Mouse (Mus musculus) kidney, adult 2 months (tissue): Measurements from ENCODE around the gene Myh7b.

Source experiments
- CTCF ChIP-seq: fragments of 200-500 bp; conservative IDR thresholded peaks from 2 replicates; pipeline ENCODE4 v1.5.1; 2011; ENCODE audit warnings: low read depth, mild to moderate bottlenecking, control low read depth, low read length, moderate library complexity, mixed read lengths; ENCODE audit not compliant: insufficient read depth, insufficient read length
- POLR2A ChIP-seq: fragments of 200-500 bp; IDR thresholded peaks from one replicate; pipeline ENCODE4 v1.6.1; 2011; ENCODE audit warnings: low read depth, low read length, control low read depth

DNA sequence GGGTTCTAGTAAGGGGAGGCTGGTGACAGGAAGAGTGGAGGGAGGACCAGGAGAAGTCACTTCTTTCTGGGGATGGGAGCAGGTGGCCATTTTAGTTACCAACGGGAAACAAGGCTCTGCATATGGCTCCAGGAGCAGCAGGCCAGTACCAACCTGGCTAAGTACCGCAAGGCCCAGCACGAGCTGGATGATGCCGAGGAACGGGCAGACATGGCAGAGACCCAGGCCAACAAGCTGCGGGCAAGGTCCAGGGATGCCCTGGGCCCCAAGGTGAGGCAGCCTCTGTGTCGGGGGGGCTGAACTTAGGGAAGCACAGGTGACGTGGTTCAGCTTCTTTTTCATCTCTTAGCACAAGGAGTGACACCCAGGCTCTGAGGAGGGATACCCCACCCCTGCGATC lies 22.7 kb downstream of the Myh7b start:
- TF ChIP-seq CTCF, result no peak
- TF ChIP-seq POLR2A, result no peak
